Mouse (Mus musculus) hindbrain, embryonic 10.5 days (tissue): Measurements from ENCODE around the gene Cyyr1. TPM values are rescaled to one million over a fixed set of nuclear protein-coding genes. Genes with fewer than 3 reads are reported as not detected.

Experiments used
- DNase-seq: peaks from one replicate; pipeline ENCODE4 v3.0.0-alpha.2; 2017; ENCODE audit warnings: low spot score
- H3K27ac ChIP-seq: fragments of 300-500 bp; sonication (generic); 2 replicates; pipeline ENCODE4 v1.5.1; 2016; ENCODE audit warnings: mild to moderate bottlenecking, moderate library complexity
- H3K27me3 ChIP-seq: fragments of 300-500 bp; sonication (generic); 2 replicates; pipeline ENCODE4 v1.6.1; 2016; ENCODE audit warnings: mild to moderate bottlenecking; ENCODE audit not compliant: poor library complexity, insufficient read depth, severe bottlenecking
- H3K36me3 ChIP-seq: fragments of 300-500 bp; sonication (generic); 2 replicates; pipeline ENCODE4 v1.6.1; 2016; ENCODE audit warnings: mild to moderate bottlenecking, moderate library complexity
- H3K4me1 ChIP-seq: fragments of 300-500 bp; sonication (generic); replicated peaks from 2 replicates; pipeline ENCODE4 v1.6.1; 2016; ENCODE audit warnings: mild to moderate bottlenecking
- H3K4me3 ChIP-seq: fragments of 300-500 bp; sonication (generic); 2 replicates; pipeline ENCODE4 v1.5.1; 2016; ENCODE audit warnings: mild to moderate bottlenecking, moderate library complexity
- H3K9me3 ChIP-seq: fragments of 300-500 bp; sonication (generic); 2 replicates; pipeline ENCODE4 v1.6.1; 2016; ENCODE audit warnings: mild to moderate bottlenecking, moderate library complexity
- WGBS: fragments of 180-500 bp; shearing (Covaris S2); methylation state at CpG from one replicate; pipeline ENCODE4 v1.1.7; 2016; 5-methylcytosine and 5-hydroxymethylcytosine counted together
- polyA plus RNA-seq: library from polyadenylated mRNA; unstranded; fragments of >200 nt; fragmentation: Nextera tagmentation; extraction: Ambion mirVana; gene quantifications from 2 replicates; pipeline ENCODE4 v1.2.1, GENCODE M21; 2016

Gene Cyyr1
- polyA plus RNA-seq, 1 experiment from 2014 or later, result 3.0 TPM

DNA sequence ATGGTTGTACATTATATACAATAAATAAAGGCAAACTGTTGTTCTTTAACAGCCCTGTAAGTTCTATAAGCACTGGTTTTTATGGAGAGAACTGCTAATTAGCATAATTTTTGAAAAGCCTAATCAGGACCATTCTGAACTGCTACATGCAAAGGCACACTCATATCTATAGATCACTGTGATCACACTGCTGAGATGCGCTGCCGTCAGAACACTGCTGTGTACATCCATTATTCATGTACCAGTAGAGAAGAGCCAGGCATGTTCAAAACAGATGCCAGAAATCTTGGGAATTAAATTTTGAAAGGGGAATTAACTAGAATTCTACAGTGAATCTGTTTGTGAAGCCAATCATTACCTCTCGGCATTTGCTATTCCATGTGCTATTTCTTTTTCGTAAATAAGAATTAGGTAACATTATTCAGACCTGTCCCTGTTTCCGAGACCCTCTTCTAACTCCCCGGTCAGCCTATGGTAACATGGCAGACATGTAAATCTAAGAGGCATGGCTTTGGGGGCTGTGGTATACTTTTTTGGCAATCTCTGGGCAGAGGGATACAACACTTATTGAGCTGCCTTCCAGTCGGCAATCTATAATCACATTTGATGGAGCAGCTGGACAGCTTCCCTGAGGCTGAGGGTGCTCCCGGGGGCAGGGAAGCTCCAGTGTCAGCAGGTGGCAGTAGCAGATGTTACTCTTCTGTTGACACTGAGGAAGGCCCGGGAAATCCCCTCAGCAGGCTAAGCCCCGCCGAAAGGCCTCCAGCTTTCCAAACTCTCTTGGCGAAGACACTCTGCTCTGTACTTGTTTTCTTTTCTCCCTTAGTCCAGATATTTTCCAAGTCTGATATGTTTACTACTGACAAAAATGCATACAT lies 25.2 kb downstream of the Cyyr1 start:
- DNase-seq, result peak; percentile 43
- H3K27ac ChIP-seq, result no peak overlapping the region

DNA sequence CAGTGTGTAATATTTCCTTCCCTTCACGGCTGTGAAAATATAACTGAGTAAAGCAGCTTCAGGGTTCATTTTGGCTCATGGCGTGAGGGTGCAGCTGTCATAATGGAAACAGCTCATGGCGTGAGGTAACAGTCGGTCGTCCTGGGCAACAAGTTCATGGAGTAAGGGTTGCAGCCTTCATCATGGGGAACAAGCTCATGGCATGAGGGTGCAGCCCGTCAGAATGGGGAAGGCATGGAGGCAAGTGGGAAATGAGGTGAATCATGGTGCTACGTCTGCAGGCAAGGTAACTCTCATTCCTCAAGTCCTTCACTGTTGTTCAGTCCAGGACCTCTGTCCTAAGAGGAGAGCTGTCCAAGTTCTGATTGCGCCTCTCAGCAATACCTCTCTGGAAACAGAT lies 28.6 kb downstream of the Cyyr1 start:
- H3K27ac ChIP-seq, result no peak overlapping the region
- 84% methylated on average over 8 of the region's 8 CpGs for WGBS
- H3K27me3 ChIP-seq, result no peaks in the 10 kb centered on the region

More for the DNA sequence above, 25.2 kb downstream of the Cyyr1 start:
- Histone ChIP-seq H3K4me3 (no peak overlapping the region), H3K4me1 (0 out of 2 replicates have a peak, but pooled peaks cover 2% of the 10 kb centered on the region), H3K36me3 (no peaks in the 10 kb centered on the region), H3K9me3 (no peaks in the 10 kb centered on the region), H3K27me3 (no peaks in the 10 kb centered on the region)
- 56% methylated on average over 12 of the region's 12 CpGs for WGBS

DNA sequence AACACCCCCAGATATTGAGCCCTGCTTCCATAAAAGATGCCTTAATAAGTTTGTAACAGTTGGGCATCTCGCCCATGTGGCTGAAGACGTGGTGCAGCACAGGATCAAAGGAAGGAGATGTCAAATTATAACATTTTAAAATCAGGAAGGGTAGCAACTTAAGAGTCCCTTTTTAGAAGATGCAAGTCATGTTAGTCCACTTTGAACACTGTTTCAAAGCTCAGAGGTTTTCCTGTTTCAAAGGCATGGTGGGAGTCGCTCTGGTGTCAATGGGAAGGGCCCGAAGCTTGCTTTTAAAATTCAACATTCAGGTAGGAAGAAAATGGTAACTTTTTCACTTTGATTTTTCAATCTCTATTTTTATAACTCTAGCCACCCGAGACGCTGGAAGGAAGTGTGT lies 45.9 kb downstream of the Cyyr1 start:
- DNase-seq, result no peak
- H3K4me3 ChIP-seq, result no peak overlapping the region
- H3K36me3 ChIP-seq, result no peaks in the 10 kb centered on the region
- 87% methylated on average over 6 of the region's 6 CpGs for WGBS
- no peak overlapping the region for H3K27ac ChIP-seq
- no peaks in the 10 kb centered on the region for H3K9me3 ChIP-seq
- no peaks in the 10 kb centered on the region for H3K27me3 ChIP-seq
- H3K4me1 ChIP-seq, result peaks cover 12% of the 10 kb centered on the region

More for the DNA sequence above, 28.6 kb downstream of the Cyyr1 start:
- DNase-seq, result no peak
- no peaks in the 10 kb centered on the region for H3K36me3 ChIP-seq
- no peak overlapping the region for H3K4me3 ChIP-seq
- no peaks in the 10 kb centered on the region for H3K9me3 ChIP-seq
- H3K4me1 ChIP-seq, result 0 out of 2 replicates have a peak, but pooled peaks cover 2% of the 10 kb centered on the region

DNA sequence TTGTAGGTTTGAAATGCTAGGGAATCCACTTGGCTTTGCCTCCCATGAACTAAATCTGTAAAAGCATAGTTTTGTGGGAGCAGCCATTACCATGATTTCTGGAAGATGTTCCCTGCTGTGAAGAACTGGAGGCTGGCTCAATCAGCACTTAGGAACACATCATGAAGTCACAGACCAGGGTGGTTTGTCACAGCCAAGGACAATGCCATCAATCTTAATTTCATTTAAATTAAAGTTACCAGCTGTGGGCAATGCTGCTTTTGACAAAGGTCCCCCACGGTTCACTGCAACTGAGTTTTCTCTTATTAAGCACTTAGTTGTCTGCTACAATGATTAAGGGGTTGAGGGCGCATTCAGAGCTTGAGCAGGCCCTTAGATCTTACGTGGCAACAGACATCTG lies 48.1 kb downstream of the Cyyr1 start:
- peak; percentile 16 for DNase-seq
- 38% methylated on average over 3 of the region's 3 CpGs for WGBS
- Histone ChIP-seq H3K36me3 (no peaks in the 10 kb centered on the region), H3K4me1 (peaks cover 12% of the 10 kb centered on the region), H3K27ac (no peak overlapping the region), H3K27me3 (no peaks in the 10 kb centered on the region), H3K4me3 (no peak overlapping the region), H3K9me3 (no peaks in the 10 kb centered on the region)

DNA sequence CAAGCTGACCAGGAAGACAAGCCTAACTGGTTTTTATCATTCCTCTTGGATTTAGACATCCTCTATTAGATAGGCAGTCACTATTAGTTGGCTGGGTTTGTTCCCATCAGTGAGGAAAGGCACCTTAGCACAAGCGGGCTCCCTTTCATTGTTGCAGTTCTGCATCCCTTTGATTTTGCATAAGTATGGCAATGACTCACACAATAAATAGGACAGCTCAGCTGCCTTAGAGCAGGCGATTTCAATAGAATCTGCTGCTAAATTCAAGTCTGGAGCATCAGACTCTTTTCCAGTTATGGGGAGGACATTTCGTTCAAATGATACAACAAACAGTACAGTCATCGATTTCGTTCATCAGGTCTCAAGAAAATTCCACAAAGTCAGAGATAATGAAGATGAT lies 49.8 kb downstream of the Cyyr1 start:
- 82% methylated on average over 5 of the region's 5 CpGs for WGBS

DNA sequence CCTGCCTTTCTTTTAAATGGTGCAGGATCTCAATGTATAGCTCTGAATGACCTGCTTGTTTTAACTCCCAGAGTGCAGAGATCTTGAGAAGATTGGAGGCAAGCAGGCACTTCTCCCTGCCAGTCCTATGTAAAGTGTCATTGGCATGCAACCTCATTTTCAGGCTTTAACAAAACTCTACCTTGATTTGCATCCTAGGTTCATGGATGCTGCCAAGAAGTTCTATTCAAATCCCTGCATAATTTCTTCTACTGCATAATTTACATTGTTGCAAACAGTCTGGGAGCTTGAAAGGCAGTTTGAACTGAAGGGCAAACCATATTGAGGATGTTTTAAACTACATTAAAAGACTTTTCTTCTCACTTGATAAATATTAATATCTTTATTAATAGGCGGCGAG lies 57.4 kb downstream of the Cyyr1 start:
- Histone ChIP-seq H3K4me3 (no peak overlapping the region), H3K9me3 (no peaks in the 10 kb centered on the region), H3K27ac (no peak overlapping the region), H3K36me3 (no peaks in the 10 kb centered on the region), H3K4me1 (no peaks in the 10 kb centered on the region), H3K27me3 (no peaks in the 10 kb centered on the region)
- no peak for DNase-seq
- WGBS, result 89% methylated on average over 2 of the region's 2 CpGs

More for the DNA sequence above, 49.8 kb downstream of the Cyyr1 start:
- no peak overlapping the region for H3K4me3 ChIP-seq
- DNase-seq, result no peak
- H3K27ac ChIP-seq, result no peak overlapping the region
- H3K4me1 ChIP-seq, result peaks cover 12% of the 10 kb centered on the region
- no peaks in the 10 kb centered on the region for H3K9me3 ChIP-seq
- no peaks in the 10 kb centered on the region for H3K27me3 ChIP-seq
- no peaks in the 10 kb centered on the region for H3K36me3 ChIP-seq

DNA sequence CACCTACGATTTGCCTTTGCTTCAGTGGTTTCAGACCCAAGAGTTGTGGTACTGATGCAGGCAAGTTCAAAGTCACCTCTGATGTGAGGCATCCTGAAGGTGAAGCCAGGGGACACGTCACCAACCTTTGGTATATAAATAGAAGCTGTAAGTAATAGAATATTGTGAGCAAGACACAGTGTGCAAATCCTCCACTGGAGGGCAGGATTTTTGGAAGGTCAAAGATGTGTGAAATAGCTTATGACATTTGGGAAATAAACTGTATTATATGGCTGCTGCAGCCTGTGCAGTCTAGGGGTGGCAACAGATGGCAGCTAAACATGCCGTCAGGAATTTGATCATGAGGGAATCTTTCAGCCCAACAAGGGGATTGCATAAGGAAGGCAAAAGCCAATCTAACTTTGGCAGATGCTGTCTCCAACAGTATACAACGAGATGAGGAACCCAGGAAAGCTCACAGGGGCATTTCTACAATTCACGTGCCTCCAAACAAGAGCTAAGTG lies 65.0 kb downstream of the Cyyr1 start:
- no peak overlapping the region for H3K4me3 ChIP-seq
- 82% methylated on average over 5 of the region's 5 CpGs for WGBS
- no peak for DNase-seq
- no peaks in the 10 kb centered on the region for H3K27me3 ChIP-seq
- H3K9me3 ChIP-seq, result no peaks in the 10 kb centered on the region
- no peaks in the 10 kb centered on the region for H3K4me1 ChIP-seq
- no peak overlapping the region for H3K27ac ChIP-seq
- H3K36me3 ChIP-seq, result no peaks in the 10 kb centered on the region

DNA sequence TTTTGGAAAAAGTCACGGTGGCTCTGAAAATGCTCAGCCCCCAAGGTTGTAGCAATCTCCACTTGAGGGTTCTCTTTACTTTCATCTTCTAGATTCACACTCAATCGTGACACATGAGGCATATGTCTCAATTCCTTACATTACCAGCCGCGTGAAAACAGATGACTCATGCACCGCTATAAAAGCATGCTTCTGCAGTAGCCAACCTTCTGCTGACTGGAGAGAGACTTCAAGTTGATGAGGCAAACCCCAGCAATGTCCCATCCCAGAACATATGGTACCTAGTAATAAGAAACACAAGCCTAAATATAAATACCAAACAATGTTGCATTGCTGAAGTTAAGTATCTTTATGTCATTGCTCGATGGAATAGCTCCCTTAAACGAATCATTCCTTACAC lies 65.9 kb downstream of the Cyyr1 start:
- DNase-seq, result no peak
- 92% methylated on average over 7 of the region's 7 CpGs for WGBS
- no peaks in the 10 kb centered on the region for H3K9me3 ChIP-seq
- no peaks in the 10 kb centered on the region for H3K27me3 ChIP-seq
- H3K36me3 ChIP-seq, result no peaks in the 10 kb centered on the region
- no peak overlapping the region for H3K27ac ChIP-seq
- no peak overlapping the region for H3K4me3 ChIP-seq
- no peaks in the 10 kb centered on the region for H3K4me1 ChIP-seq

DNA sequence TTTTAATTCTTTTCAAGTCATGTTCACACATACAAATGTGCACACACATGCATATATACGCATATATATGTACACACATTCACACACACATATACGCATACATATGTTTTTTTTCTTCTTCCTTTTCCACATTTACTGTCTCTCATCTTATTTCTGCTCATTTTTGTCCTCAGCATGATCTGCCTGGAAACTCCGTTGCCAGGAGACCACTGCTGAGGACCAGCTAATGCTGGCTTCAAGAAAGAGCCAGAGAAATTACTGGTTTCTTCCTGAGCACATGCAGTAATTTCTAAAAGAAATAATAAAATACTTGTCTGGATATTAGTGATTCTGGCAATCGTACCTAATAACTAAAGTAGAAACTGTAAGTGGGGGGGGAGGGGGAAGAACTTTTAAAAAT lies 68.6 kb downstream of the Cyyr1 start:
- Histone ChIP-seq H3K9me3 (no peaks in the 10 kb centered on the region), H3K4me1 (no peaks in the 10 kb centered on the region), H3K27me3 (no peaks in the 10 kb centered on the region), H3K36me3 (no peaks in the 10 kb centered on the region), H3K4me3 (no peak overlapping the region), H3K27ac (no peak overlapping the region)
- 88% methylated on average over 4 of the region's 4 CpGs for WGBS
- no peak for DNase-seq

DNA sequence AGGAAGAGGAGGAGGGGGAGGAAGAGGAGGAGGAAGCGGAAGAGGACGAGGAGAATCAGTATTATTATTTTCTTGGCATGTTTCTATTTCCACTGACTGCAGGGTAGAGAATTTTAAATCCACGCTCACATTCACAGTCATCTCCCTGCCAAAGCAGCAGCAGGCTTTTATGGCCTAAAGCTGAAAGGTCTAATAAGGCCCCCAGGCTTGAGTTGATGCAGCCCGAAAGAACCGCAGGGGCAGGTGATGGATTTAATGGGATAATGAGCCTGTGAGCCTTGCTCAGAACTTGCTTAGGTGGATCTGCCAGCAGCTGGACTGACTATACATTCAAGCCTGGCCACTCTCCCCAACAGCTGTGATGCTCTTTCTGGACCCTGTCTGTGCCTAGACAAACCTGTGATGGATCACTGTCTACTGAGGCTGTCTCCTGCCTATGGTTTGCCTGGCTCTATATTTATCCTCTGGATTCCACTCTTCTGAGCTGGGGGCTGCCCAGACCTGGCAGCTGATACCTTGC lies 78.6 kb downstream of the Cyyr1 start:
- Histone ChIP-seq H3K27me3 (no peaks in the 10 kb centered on the region), H3K9me3 (no peaks in the 10 kb centered on the region), H3K36me3 (no peaks in the 10 kb centered on the region), H3K27ac (no peak overlapping the region), H3K4me3 (no peak overlapping the region), H3K4me1 (0 out of 2 replicates have a peak, but pooled peaks cover 5% of the 10 kb centered on the region)
- WGBS, result 89% methylated on average over 5 of the region's 5 CpGs
- DNase-seq, result no peak

DNA sequence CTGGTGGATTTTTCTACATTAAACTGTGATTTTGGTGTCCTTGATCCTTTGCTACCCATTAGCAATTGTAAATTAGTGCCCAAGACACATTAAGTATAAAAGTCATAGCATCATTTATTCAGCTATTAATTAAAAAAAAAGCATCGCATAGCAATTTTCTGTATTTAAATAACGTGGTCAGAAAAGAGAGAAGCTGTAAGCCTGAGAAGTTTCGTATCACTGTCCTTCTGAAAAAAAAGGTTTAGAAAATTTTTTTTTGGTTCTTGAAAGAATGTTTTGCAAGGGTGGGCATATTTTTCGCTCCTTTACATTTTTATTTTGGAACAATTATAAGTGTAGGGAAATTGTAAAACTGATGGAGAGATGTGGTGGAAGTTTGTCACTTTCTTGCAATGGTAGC lies 83.1 kb downstream of the Cyyr1 start:
- no peaks in the 10 kb centered on the region for H3K27me3 ChIP-seq
- H3K4me1 ChIP-seq, result 0 out of 2 replicates have a peak, but pooled peaks cover 5% of the 10 kb centered on the region
- H3K27ac ChIP-seq, result no peak overlapping the region
- no peaks in the 10 kb centered on the region for H3K9me3 ChIP-seq
- no peaks in the 10 kb centered on the region for H3K36me3 ChIP-seq
- 92% methylated on average over 4 of the region's 4 CpGs for WGBS
- H3K4me3 ChIP-seq, result no peak overlapping the region
- DNase-seq, result no peak

DNA sequence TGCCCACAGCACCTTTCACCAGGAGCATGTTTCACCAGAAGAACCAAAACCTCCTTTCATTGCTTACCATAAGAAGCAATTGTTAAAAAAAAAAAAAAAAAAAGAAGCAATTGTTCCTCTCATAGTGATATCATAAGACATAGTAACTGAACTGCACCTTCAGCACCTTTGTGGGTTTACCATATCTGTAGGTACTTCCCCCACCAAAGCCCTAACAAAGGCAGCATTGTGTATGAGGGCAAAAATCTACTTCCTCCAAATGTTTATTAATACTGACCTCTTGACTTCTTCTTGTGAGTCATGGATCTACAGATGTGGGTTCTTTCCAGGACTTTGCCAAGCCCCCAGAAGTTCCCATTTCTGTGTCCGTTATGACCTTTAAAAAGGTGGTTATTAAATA lies 98.2 kb downstream of the Cyyr1 start:
- 87% methylated on average over 1 of the region's 1 CpGs for WGBS
- Histone ChIP-seq H3K4me1 (no peaks in the 10 kb centered on the region), H3K27ac (no peak overlapping the region)

DNA sequence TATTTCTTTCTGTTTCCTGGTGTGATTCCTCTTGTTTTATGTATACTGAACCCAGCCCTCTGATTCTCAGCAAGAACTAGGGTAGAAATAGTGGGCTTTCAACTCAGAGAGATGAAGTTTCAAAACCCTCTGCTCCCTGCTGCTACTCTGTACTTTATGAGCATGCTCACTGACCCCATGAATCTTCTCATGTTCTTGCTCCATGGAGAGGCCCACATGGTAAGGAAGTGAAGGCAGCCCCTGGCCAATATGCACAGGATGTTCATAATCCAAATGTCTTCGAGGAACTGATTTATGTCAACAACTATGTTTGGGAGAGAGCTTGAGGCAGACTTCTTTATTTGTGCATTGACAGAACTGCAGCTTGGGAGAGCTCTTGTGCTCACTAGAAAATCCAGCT lies 106.9 kb downstream of the Cyyr1 start:
- 80% methylated on average over 1 of the region's 1 CpGs for WGBS
- no peak for DNase-seq

More for the DNA sequence above, 98.2 kb downstream of the Cyyr1 start:
- H3K4me3 ChIP-seq, result no peak overlapping the region
- DNase-seq, result no peak
- H3K36me3 ChIP-seq, result no peaks in the 10 kb centered on the region
- no peaks in the 10 kb centered on the region for H3K27me3 ChIP-seq
- H3K9me3 ChIP-seq, result no peaks in the 10 kb centered on the region

More for the DNA sequence above, 106.9 kb downstream of the Cyyr1 start:
- no peak overlapping the region for H3K27ac ChIP-seq
- H3K27me3 ChIP-seq, result no peaks in the 10 kb centered on the region
- H3K4me3 ChIP-seq, result no peak overlapping the region
- no peaks in the 10 kb centered on the region for H3K4me1 ChIP-seq
- H3K36me3 ChIP-seq, result no peaks in the 10 kb centered on the region
- H3K9me3 ChIP-seq, result no peaks in the 10 kb centered on the region
